Mouse (Mus musculus): Measurements from ENCODE around the gene Serp2.

Serp2 gene

DNA sequence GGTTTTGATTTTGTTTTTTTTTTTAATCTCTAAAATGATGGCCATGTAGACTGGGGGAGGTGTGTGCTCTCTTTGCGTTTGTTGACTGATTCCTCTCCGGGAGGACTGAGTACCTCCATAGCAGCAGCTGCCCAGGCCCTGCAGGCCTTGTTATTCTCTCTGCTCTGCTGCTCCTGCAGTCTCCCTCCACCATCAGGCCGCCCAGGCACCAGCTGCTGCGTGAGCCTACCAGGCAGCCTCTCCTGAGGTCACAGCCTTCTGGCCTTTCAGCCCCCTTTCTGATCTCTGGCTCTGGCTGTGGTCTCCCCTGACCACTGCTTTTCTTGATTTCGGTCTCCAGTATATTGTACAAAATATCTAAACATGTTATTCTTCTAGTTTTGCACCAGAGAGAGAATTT lies 56.7 kb downstream of the Serp2 start:
- in situ Hi-C loops (cut with MboI, MseI), result loop anchor here in 1 of 2 experiments (5.0 kb wide), 1 partner anchor 507 kb away; no protein-coding TSS in a partner anchor

GRCm38 (mm10) chr14:76499492-76499891 lies 57.2 kb downstream of the Serp2 start:
- in situ Hi-C loops (cut with MboI, MseI), result no loop called here

- in situ Hi-C loops (cut with MboI, MseI), result no loop called here
These were observed 58.5 kb downstream of the Serp2 start for GRCm38 (mm10) chr14:76498210-76498609.

DNA sequence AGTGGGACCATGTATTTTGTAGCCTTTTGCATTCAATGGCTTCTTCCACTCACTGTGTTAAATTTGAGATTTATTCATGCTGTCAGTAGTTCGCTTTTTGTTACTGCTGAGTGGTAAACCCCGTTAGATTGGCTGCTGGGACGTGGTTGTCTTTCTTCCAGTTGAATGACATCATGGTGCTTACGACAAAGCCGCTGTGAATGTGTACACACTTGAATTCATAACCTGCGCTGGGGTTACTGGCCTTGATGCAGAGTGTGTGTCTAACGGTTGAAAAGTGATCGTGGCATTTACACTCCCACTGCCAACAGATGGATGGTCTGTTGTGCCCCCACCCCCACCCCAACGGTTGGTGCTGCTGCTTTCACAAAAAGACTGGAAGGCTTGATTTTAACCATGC lies 59.5 kb downstream of the Serp2 start:
- in situ Hi-C loops (cut with MboI, MseI), result no loop called here

DNA sequence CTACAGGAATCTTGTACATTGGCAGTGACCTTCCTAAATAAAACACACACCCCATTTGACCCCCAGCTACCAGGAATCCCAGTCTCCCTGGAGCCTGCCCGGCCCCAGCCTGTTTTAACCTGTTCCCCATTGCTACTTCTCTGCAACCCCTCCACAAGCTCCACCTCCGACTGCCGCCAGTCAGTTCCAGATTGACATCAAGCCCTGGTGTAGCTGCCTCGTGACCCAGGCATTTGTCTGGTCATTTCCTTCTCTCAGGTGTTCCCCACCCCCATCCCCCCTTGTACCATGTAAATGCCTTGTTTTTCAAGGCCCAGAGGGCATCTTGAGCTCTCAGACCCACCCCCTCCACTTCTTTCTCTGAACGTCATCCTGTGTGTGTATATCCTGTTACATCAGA lies 61.7 kb downstream of the Serp2 start:
- in situ Hi-C loops (cut with MboI, MseI), result no loop called here

DNA sequence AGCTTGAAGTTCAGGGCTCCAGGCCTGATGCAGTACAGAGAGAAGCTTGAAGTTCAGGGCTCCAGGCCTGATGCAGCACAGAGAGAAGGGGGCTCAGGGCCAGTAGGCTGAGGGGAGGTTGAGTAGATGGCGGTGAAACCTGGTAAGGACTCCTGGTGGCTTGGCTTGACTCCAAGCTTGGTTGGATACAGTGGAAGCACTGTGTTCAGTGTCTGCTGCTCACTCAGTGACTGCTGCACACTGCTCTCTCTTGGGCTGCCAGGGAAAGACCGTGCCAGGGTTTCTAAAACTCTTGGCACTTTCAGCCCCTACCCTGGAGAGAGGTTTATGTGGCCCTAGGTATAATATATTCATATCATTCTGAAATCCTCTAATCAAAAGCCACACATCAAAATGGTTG lies 67.6 kb downstream of the Serp2 start:
- in situ Hi-C loops (cut with MboI, MseI), result loop anchor here in 1 of 2 experiments (5.0 kb wide), 1 partner anchor 518 kb away; no protein-coding TSS in a partner anchor

DNA sequence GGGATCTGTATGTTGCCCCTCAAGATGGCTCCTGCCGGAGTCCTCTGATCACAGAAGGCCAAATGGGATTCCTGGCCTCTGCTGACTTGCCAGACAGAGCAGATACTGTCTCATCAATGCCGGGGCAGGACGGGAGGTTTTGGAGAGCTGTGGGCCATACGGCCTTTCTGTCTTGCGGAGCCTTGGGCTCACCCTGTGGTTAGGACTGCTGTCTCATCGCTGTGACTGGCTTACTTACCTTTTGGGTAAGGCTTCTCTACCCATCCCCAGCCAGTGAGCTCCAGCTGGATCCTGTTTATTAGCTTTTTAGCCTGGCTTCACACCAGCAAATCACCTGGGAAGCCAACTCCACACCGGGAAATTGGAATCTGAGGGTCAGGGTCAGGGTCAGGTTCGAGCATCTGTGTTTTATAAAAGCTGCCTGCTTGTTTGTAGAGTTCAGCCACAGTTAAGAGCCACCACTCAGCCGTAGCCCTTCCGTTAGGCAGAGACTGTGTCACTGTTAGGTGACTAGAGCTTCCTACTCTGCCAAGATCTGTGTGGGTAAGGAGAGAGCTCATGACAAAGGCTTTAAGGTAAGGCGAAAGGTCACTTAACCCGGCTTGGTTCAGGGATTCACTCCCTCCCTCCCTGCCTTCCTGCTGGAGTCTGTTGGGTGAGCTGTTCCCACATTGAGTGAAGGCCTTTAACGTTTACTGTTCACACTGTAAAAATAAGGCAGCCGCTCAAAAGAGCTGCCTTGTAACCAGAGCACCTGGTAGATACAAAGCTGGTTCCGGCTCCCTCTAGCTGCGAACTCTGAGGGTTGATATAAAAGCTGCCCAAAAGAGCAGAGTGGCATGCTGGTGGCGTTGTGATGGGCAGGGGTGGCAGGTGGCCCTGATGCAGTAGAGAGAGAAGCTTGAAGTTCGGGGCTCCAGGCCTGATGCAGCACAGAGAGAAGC lies 68.3 kb downstream of the Serp2 start:
- in situ Hi-C loops (cut with MboI, MseI), result loop anchor here in 1 of 2 experiments (5.0 kb wide), 1 partner anchor 519 kb away; no protein-coding TSS in a partner anchor

- in situ Hi-C loops (cut with MboI, MseI), result loop anchor here in 1 of 2 experiments (5.0 kb wide), 1 partner anchor 520 kb away; no protein-coding TSS in a partner anchor
These were observed 69.1 kb downstream of the Serp2 start for GRCm38 (mm10) chr14:76487609-76488008.

GRCm38 (mm10) chr14:76483701-76484100 lies 73.0 kb downstream of the Serp2 start:
- in situ Hi-C loops (cut with MboI, MseI), result no loop called here
